In genomic region chr7:3265311-3265710, GRCm38 (mm10) we compare ENCODE assay signal across 26 mouse cellular contexts. TPM values are rescaled to one million over a fixed set of nuclear protein-coding genes. Genes with fewer than 3 reads are reported as not detected.
DNase-seq lines count a peak whose midpoint lies in the region; ATAC-seq lines count a peak whose summit lies in the region.
"Had no signal": no experiment of that assay in that cellular context is flagged by ENCODE, and none has a peak within 500 bp of the region (broad histone marks: within the 10 kb centered on the region; RNA-seq: fewer than 3 reads in every experiment).

No protein-coding gene starts in this region.

- H3K27ac ChIP-seq in heart, embryonic 12.5 days (ENCODE audit: poor library complexity, severe bottlenecking): no peak overlapping the region
- H3K27ac ChIP-seq in limb, embryonic 12.5 days: no peak overlapping the region
- no peak overlapping the region for H3K27ac ChIP-seq in limb, embryonic 10.5 days
- no peak overlapping the region for H3K27ac ChIP-seq in stomach, embryonic 16.5 days (ENCODE audit: low read length)
- H3K27ac ChIP-seq in midbrain, embryonic 14.5 days (replicated peaks; ENCODE audit: low read depth, low read length): no peak overlapping the region
- H3K27ac ChIP-seq: embryonic facial prominence, embryonic 12.5 days; heart, adult 2 months; hindbrain, embryonic 13.5 days; midbrain, embryonic 10.5 days had no signal

- DNase-seq in heart, adult 9 months (ENCODE audit: low spot score in 2 of 2): no peak
- DNase-seq in limb, embryonic 10.5 days (ENCODE audit: low spot score): no peak
- DNase-seq in R1 (ENCODE audit: low read depth, low spot score): peak; percentile 47
- DNase-seq in thymus, adult 18-20 months: no peak
- no peak for DNase-seq in midbrain, embryonic 14.5 days
- DNase-seq: adrenal gland, postnatal 14 days; cerebellum, adult 11 months; gastrocnemius, postnatal 14 days; heart, adult 2 months; lung, postnatal 4 days; thymus, postnatal 4 days had no signal

- 54% methylated on average over 6 of the region's 6 CpGs for WGBS in heart, embryonic 12.5 days
- WGBS in limb, embryonic 12.5 days: 63% methylated on average over 6 of the region's 6 CpGs
- 68% methylated on average over 6 of the region's 6 CpGs for WGBS in limb, embryonic 10.5 days
- WGBS in stomach, embryonic 16.5 days: 62% methylated on average over 6 of the region's 6 CpGs
- WGBS in midbrain, embryonic 14.5 days: 74% methylated on average over 6 of the region's 6 CpGs

- no peak for ATAC-seq in heart, embryonic 12.5 days (ENCODE audit: insufficient number of reproducible peaks, low FRiP score)
- ATAC-seq in limb, embryonic 12.5 days (ENCODE audit: insufficient number of reproducible peaks, insufficient read depth, low FRiP score, low TSS enrichment, low read depth): no peak
- ATAC-seq in stomach, embryonic 16.5 days (ENCODE audit: insufficient read depth, low FRiP score): no peak
- ATAC-seq in midbrain, embryonic 14.5 days (ENCODE audit: low FRiP score, low TSS enrichment): no peak
- ATAC-seq: forebrain, embryonic 14.5 days; inflammation-experienced regulatory T-cells, adult 6 months had no signal

- peak overlapping the region; percentile 78 for H3K4me2 ChIP-seq in heart, embryonic 12.5 days
- 0 out of 2 replicates have a peak overlapping the region, but pooled peaks have one; percentile 30 for H3K4me2 ChIP-seq in limb, embryonic 12.5 days
- peak overlapping the region; percentile 27; the same call in 1 of the 2 replicates for H3K4me2 ChIP-seq in stomach, embryonic 16.5 days (ENCODE audit: low read depth, low read length)
- no peak overlapping the region for H3K4me2 ChIP-seq in midbrain, embryonic 14.5 days (ENCODE audit: low read length)

- H3K36me3 ChIP-seq in heart, embryonic 12.5 days: no peaks in the 10 kb centered on the region
- no peaks in the 10 kb centered on the region for H3K36me3 ChIP-seq in limb, embryonic 12.5 days
- no peaks in the 10 kb centered on the region for H3K36me3 ChIP-seq in limb, embryonic 10.5 days
- no peaks in the 10 kb centered on the region for H3K36me3 ChIP-seq in stomach, embryonic 16.5 days (ENCODE audit: control insufficient read depth, insufficient read depth, low read length)
- H3K36me3 ChIP-seq in midbrain, embryonic 14.5 days (ENCODE audit: control insufficient read depth, insufficient read depth, low read length): no peaks in the 10 kb centered on the region
- H3K36me3 ChIP-seq: embryonic facial prominence, embryonic 12.5 days; hindbrain, embryonic 13.5 days; midbrain, embryonic 10.5 days had no signal

- peak overlapping the region; percentile 40; the same call in 1 of the 2 replicates for H3K4me3 ChIP-seq in heart, embryonic 12.5 days
- no peak overlapping the region for H3K4me3 ChIP-seq in limb, embryonic 12.5 days (replicated peaks)
- H3K4me3 ChIP-seq in limb, embryonic 10.5 days: no peak overlapping the region
- no peak overlapping the region for H3K4me3 ChIP-seq in stomach, embryonic 16.5 days (replicated peaks; ENCODE audit: low read length)
- no peak overlapping the region for H3K4me3 ChIP-seq in midbrain, embryonic 14.5 days (replicated peaks; ENCODE audit: low read depth, low read length)
- H3K4me3 ChIP-seq: embryonic facial prominence, embryonic 12.5 days; erythroblast, embryonic 14.5 days; heart, adult 2 months; hindbrain, embryonic 13.5 days had no signal

- H3K9me3 ChIP-seq in heart, embryonic 12.5 days (replicated peaks): no peaks in the 10 kb centered on the region
- 0 out of 2 replicates have a peak, but pooled peaks cover 3% of the 10 kb centered on the region for H3K9me3 ChIP-seq in limb, embryonic 12.5 days
- H3K9me3 ChIP-seq in limb, embryonic 10.5 days (replicated peaks): 0 out of 2 replicates have a peak, but pooled peaks cover 2% of the 10 kb centered on the region
- no peaks in the 10 kb centered on the region for H3K9me3 ChIP-seq in stomach, embryonic 16.5 days (replicated peaks; ENCODE audit: control insufficient read depth, low read length)
- H3K9me3 ChIP-seq in midbrain, embryonic 14.5 days (ENCODE audit: control insufficient read depth, low read length): no peaks in the 10 kb centered on the region
- H3K9me3 ChIP-seq: embryonic facial prominence, embryonic 12.5 days; hindbrain, embryonic 13.5 days; midbrain, embryonic 10.5 days had no signal

- H3K9ac ChIP-seq in heart, embryonic 12.5 days: peak overlapping the region; percentile 43; the same call in 1 of the 2 replicates
- no peak overlapping the region for H3K9ac ChIP-seq in limb, embryonic 12.5 days (replicated peaks)
- H3K9ac ChIP-seq in stomach, embryonic 16.5 days (ENCODE audit: low read length): no peak overlapping the region
- H3K9ac ChIP-seq in midbrain, embryonic 14.5 days (replicated peaks; ENCODE audit: low read length): no peak overlapping the region
- H3K9ac ChIP-seq: embryonic facial prominence, embryonic 12.5 days had no signal

- H3K27me3 ChIP-seq in heart, embryonic 12.5 days (replicated peaks): 0 out of 2 replicates have a peak, but pooled peaks cover 4% of the 10 kb centered on the region
- peaks cover 15% of the 10 kb centered on the region for H3K27me3 ChIP-seq in limb, embryonic 12.5 days
- H3K27me3 ChIP-seq in limb, embryonic 10.5 days (ENCODE audit: low read depth, poor library complexity, severe bottlenecking): peaks cover 17% of the 10 kb centered on the region
- no peaks in the 10 kb centered on the region for H3K27me3 ChIP-seq in stomach, embryonic 16.5 days (ENCODE audit: control insufficient read depth, insufficient read depth, low read length)
- no peaks in the 10 kb centered on the region for H3K27me3 ChIP-seq in midbrain, embryonic 14.5 days (ENCODE audit: control insufficient read depth, insufficient read depth, low read length)
- H3K27me3 ChIP-seq: CH12.LX, Patski had no signal

- H3K4me1 ChIP-seq in heart, embryonic 12.5 days (replicated peaks): peaks cover 8% of the 10 kb centered on the region; the same call in 1 of the 2 replicates
- no peaks in the 10 kb centered on the region for H3K4me1 ChIP-seq in limb, embryonic 12.5 days (replicated peaks)
- H3K4me1 ChIP-seq in limb, embryonic 10.5 days: peaks cover 8% of the 10 kb centered on the region
- H3K4me1 ChIP-seq in stomach, embryonic 16.5 days (ENCODE audit: control insufficient read depth, insufficient read depth, low read length): peaks cover 3% of the 10 kb centered on the region; the same call in 1 of the 2 replicates
- no peaks in the 10 kb centered on the region for H3K4me1 ChIP-seq in midbrain, embryonic 14.5 days (ENCODE audit: control insufficient read depth, insufficient read depth, low read length)
- H3K4me1 ChIP-seq: embryonic facial prominence, embryonic 12.5 days; hindbrain, embryonic 13.5 days; midbrain, embryonic 10.5 days had no signal

RNA-seq across cellular contexts. Expression of gene Nlrp12, which starts 15.8 kb away (rescaled TPM):
- polyA plus RNA-seq in heart, embryonic 12.5 days (2016; fragmentation: Nextera tagmentation; extraction: Ambion mirVana): not detected in 2 replicates
- not detected in 2 replicates for polyA plus RNA-seq in limb, embryonic 12.5 days (2016; fragmentation: Nextera tagmentation; extraction: Ambion mirVana)
- not detected in 2 replicates for polyA plus RNA-seq in limb, embryonic 10.5 days (2016; fragmentation: Nextera tagmentation; extraction: Ambion mirVana)
- 0.05 and 0.15 TPM in 2 replicates for polyA plus RNA-seq in stomach, embryonic 16.5 days (2015; fragmentation: Nextera tagmentation; extraction: Ambion mirVana)
- polyA plus RNA-seq in midbrain, embryonic 14.5 days (2014; fragmentation: Nextera tagmentation; extraction: Ambion mirVana): not detected in 2 replicates
- polyA plus RNA-seq: brain, embryonic 14.5 days; erythroblast, embryonic 14.5 days; forebrain, embryonic 14.5 days; inflammation-experienced regulatory T-cells, adult 6 months; kidney, embryonic 16.5 days; lung, embryonic 14.5 days; midbrain, embryonic 10.5 days; neural tube, embryonic 11.5 days; Patski had no signal

RNA-seq across cellular contexts. Expression of gene Myadm, which starts 23.6 kb away (rescaled TPM):
- polyA plus RNA-seq in heart, embryonic 12.5 days (2016; fragmentation: Nextera tagmentation; extraction: Ambion mirVana): 186 and 202 TPM in 2 replicates
- 24.9 and 29.3 TPM in 2 replicates for polyA plus RNA-seq in limb, embryonic 12.5 days (2016; fragmentation: Nextera tagmentation; extraction: Ambion mirVana)
- 23.6 and 29.4 TPM in 2 replicates for polyA plus RNA-seq in limb, embryonic 10.5 days (2016; fragmentation: Nextera tagmentation; extraction: Ambion mirVana)
- 170 and 217 TPM in 2 replicates for polyA plus RNA-seq in stomach, embryonic 16.5 days (2015; fragmentation: Nextera tagmentation; extraction: Ambion mirVana)
- 23.0 and 30.1 TPM in 2 replicates for polyA plus RNA-seq in midbrain, embryonic 14.5 days (2014; fragmentation: Nextera tagmentation; extraction: Ambion mirVana)
- polyA plus RNA-seq: erythroblast, embryonic 14.5 days had no signal

RNA-seq across cellular contexts. Expression of gene Prkcg, which starts 23.7 kb away (rescaled TPM):
- 0.14 and 0.19 TPM in 2 replicates for polyA plus RNA-seq in heart, embryonic 12.5 days (2016; fragmentation: Nextera tagmentation; extraction: Ambion mirVana)
- polyA plus RNA-seq in limb, embryonic 12.5 days (2016; fragmentation: Nextera tagmentation; extraction: Ambion mirVana): 3.8 TPM in 1 of 2 replicates, not detected in the other
- 0.06 TPM in 1 of 2 replicates, not detected in the other for polyA plus RNA-seq in limb, embryonic 10.5 days (2016; fragmentation: Nextera tagmentation; extraction: Ambion mirVana)
- 0.32 and 1.1 TPM in 2 replicates for polyA plus RNA-seq in stomach, embryonic 16.5 days (2015; fragmentation: Nextera tagmentation; extraction: Ambion mirVana)
- 1.3 and 1.6 TPM in 2 replicates for polyA plus RNA-seq in midbrain, embryonic 14.5 days (2014; fragmentation: Nextera tagmentation; extraction: Ambion mirVana)
- polyA plus RNA-seq: erythroblast, embryonic 14.5 days had no signal
